Mouse (Mus musculus) CH12.LX (cell line): ENCODE results near the gene Cdcp1. TPM values are rescaled to one million over a fixed set of nuclear protein-coding genes. Genes with fewer than 3 reads are reported as not detected.

Source experiments
- DNase-seq: peaks from one replicate; pipeline ENCODE4 v3.0.0-alpha.2; 2013; ENCODE audit errors: extremely low read depth
- H3K27ac ChIP-seq: 2 replicates; pipeline ENCODE4 v1.5.1; 2012; ENCODE audit warnings: low read depth, mild to moderate bottlenecking, control low read depth, moderate library complexity; ENCODE audit not compliant: insufficient read depth
- H3K27me3 ChIP-seq: replicated peaks from 2 replicates; pipeline ENCODE3; 2012; ENCODE audit warnings: inconsistent platforms
- H3K36me3 ChIP-seq, 2 experiments: replicated peaks in 1 of 2; 2 replicates each; pipeline versions ENCODE3 to v1.6.1; 2012; ENCODE audit warnings: inconsistent platforms in 1 of 2, low read length in 1 of 2, mild to moderate bottlenecking in 1 of 2, mixed read lengths in 1 of 2, moderate library complexity in 1 of 2; ENCODE audit not compliant: control insufficient read depth in 1 of 2, insufficient read depth in 1 of 2
- H3K4me1 ChIP-seq, 2 experiments: 2 replicates each; pipeline ENCODE4 v1.6.1; 2012; ENCODE audit warnings: inconsistent platforms in 1 of 2, moderate library complexity in 1 of 2; ENCODE audit not compliant: insufficient read depth in 2 of 2, control insufficient read depth in 1 of 2
- H3K4me2 ChIP-seq: 2 replicates; pipeline ENCODE4 v1.6.1; 2012; ENCODE audit warnings: low read depth, mild to moderate bottlenecking, control low read depth; ENCODE audit not compliant: poor library complexity, insufficient read depth, severe bottlenecking
- H3K4me3 ChIP-seq, 3 experiments: fragments of 150-350 bp in 1 of 3; sonication (generic) in 1 of 3; replicated peaks in 1 of 3; 2 replicates each; pipeline versions ENCODE3 to v1.5.1; 2011 to 2012; ENCODE audit warnings: low read depth in 2 of 3, low read length in 2 of 3, mild to moderate bottlenecking in 2 of 3, moderate library complexity in 2 of 3, control low read depth in 1 of 3, improper control_type of control experiment in 1 of 3, inconsistent platforms in 1 of 3, mixed read lengths in 1 of 3; ENCODE audit not compliant: poor library complexity in 1 of 3
- H3K79me2 ChIP-seq: replicated peaks from 2 replicates; pipeline ENCODE4 v1.6.1; 2012; ENCODE audit warnings: mild to moderate bottlenecking, moderate library complexity; ENCODE audit not compliant: control insufficient read depth, poor library complexity, insufficient read depth, severe bottlenecking; ENCODE audit errors: extremely low read depth
- H3K9ac ChIP-seq: 2 replicates; pipeline ENCODE4 v1.6.1; 2012; ENCODE audit warnings: low read depth, mild to moderate bottlenecking, control low read depth, moderate library complexity; ENCODE audit not compliant: insufficient read depth
- H3K9me3 ChIP-seq: replicated peaks from 2 replicates; pipeline ENCODE3; 2012; ENCODE audit warnings: low read length, inconsistent platforms, mixed read lengths
- BHLHE40 ChIP-seq: IDR thresholded peaks from 2 replicates; pipeline ENCODE4 v1.6.1; 2011; ENCODE audit warnings: mild to moderate bottlenecking, low read depth, low read length, improper control_type of control experiment
- CHD1 ChIP-seq: IDR thresholded peaks from 2 replicates; pipeline ENCODE4 v1.6.1; 2012; ENCODE audit warnings: low read depth, low read length, improper control_type of control experiment, inconsistent platforms
- CHD2 ChIP-seq: IDR thresholded peaks from 2 replicates; pipeline ENCODE4 v1.6.1; 2011; ENCODE audit warnings: low read length, improper control_type of control experiment
- CTCF ChIP-seq, 2 experiments: IDR thresholded peaks in 1 of 2; conservative IDR thresholded peaks in 1 of 2; 2 replicates each; pipeline ENCODE4 v1.5.1; 2011 to 2012; ENCODE audit warnings: low read depth in 2 of 2, low read length in 2 of 2, improper control_type of control experiment in 1 of 2, inconsistent platforms in 1 of 2, mild to moderate bottlenecking in 1 of 2, moderate library complexity in 1 of 2
- E2F4 ChIP-seq: IDR thresholded peaks from 2 replicates; pipeline ENCODE4 v1.6.1; 2011; ENCODE audit warnings: low read depth, low read length, improper control_type of control experiment; ENCODE audit not compliant: insufficient replicate concordance
- ELF1 ChIP-seq: IDR thresholded peaks from 2 replicates; pipeline ENCODE4 v1.6.1; 2014; ENCODE audit warnings: low read depth, mild to moderate bottlenecking, inconsistent platforms, low read length, improper control_type of control experiment
- EP300 ChIP-seq: IDR thresholded peaks from 2 replicates; pipeline ENCODE4 v1.6.1; 2011; ENCODE audit warnings: low read length, improper control_type of control experiment
- ETS1 ChIP-seq: conservative IDR thresholded peaks from 2 replicates; pipeline ENCODE4 v1.6.1; 2012; ENCODE audit warnings: low read depth, mild to moderate bottlenecking, inconsistent platforms, low read length, improper control_type of control experiment, moderate library complexity
- GABPA ChIP-seq: IDR thresholded peaks from 2 replicates; pipeline ENCODE4 v1.6.1; 2012; ENCODE audit warnings: low read depth, low read length, improper control_type of control experiment, inconsistent platforms; ENCODE audit not compliant: insufficient replicate concordance
- HCFC1 ChIP-seq: IDR thresholded peaks from 2 replicates; pipeline ENCODE4 v1.6.1; 2012; ENCODE audit warnings: low read depth, mild to moderate bottlenecking, inconsistent platforms, low read length, improper control_type of control experiment
- IRF4 ChIP-seq: IDR thresholded peaks from 2 replicates; pipeline ENCODE4 v1.6.1; 2014; ENCODE audit warnings: low read depth, mild to moderate bottlenecking, inconsistent platforms, low read length, improper control_type of control experiment
- JUN ChIP-seq: IDR thresholded peaks from 2 replicates; pipeline ENCODE4 v1.6.1; 2011; ENCODE audit warnings: low read depth, mild to moderate bottlenecking, low read length, improper control_type of control experiment, moderate library complexity; ENCODE audit not compliant: insufficient read depth
- JUND ChIP-seq: conservative IDR thresholded peaks from 2 replicates; pipeline ENCODE4 v1.6.1; 2011; ENCODE audit warnings: low read depth, low read length, improper control_type of control experiment
- KAT2A ChIP-seq: IDR thresholded peaks from 2 replicates; pipeline ENCODE4 v1.6.1; 2012; ENCODE audit warnings: low read length, improper control_type of control experiment, inconsistent platforms; ENCODE audit not compliant: insufficient replicate concordance
- MAFK ChIP-seq: IDR thresholded peaks from 2 replicates; pipeline ENCODE4 v1.6.1; 2011; ENCODE audit warnings: low read length, improper control_type of control experiment; ENCODE audit not compliant: insufficient replicate concordance
- MAX ChIP-seq: IDR thresholded peaks from 2 replicates; pipeline ENCODE4 v1.6.1; 2011; ENCODE audit warnings: low read length, improper control_type of control experiment
- MAZ ChIP-seq: IDR thresholded peaks from 2 replicates; pipeline ENCODE4 v1.6.1; 2012; ENCODE audit warnings: low read depth, mild to moderate bottlenecking, inconsistent platforms, low read length, improper control_type of control experiment, moderate library complexity
- MEF2A ChIP-seq: IDR thresholded peaks from 2 replicates; pipeline ENCODE4 v1.6.1; 2014; ENCODE audit warnings: low read depth, mild to moderate bottlenecking, inconsistent platforms, low read length, improper control_type of control experiment, borderline replicate concordance
- MXI1 ChIP-seq: IDR thresholded peaks from 2 replicates; pipeline ENCODE4 v1.6.1; 2011; ENCODE audit warnings: mild to moderate bottlenecking, low read depth, low read length, improper control_type of control experiment
- MYC ChIP-seq: IDR thresholded peaks from 2 replicates; pipeline ENCODE4 v1.6.1; 2011; ENCODE audit warnings: low read depth, mild to moderate bottlenecking, improper control_type of control experiment, low read length
- NELFE ChIP-seq: IDR thresholded peaks from 2 replicates; pipeline ENCODE4 v1.6.1; 2011; ENCODE audit warnings: low read depth, low read length, improper control_type of control experiment
- NRF1 ChIP-seq: IDR thresholded peaks from 2 replicates; pipeline ENCODE4 v1.6.1; 2014; ENCODE audit warnings: low read depth, mild to moderate bottlenecking, inconsistent platforms, low read length, improper control_type of control experiment, moderate library complexity
- PAX5 ChIP-seq: IDR thresholded peaks from 2 replicates; pipeline ENCODE4 v1.6.1; 2012; ENCODE audit warnings: low read length, inconsistent platforms, mixed read lengths
- POLR2A ChIP-seq: IDR thresholded peaks from 2 replicates; pipeline ENCODE4 v1.6.1; 2011; ENCODE audit warnings: low read depth, mild to moderate bottlenecking, improper control_type of control experiment, low read length
- POLR2AphosphoS2 ChIP-seq: IDR thresholded peaks from 2 replicates; pipeline ENCODE4 v1.6.1; 2011; ENCODE audit warnings: low read depth, low read length, improper control_type of control experiment
- RAD21 ChIP-seq: IDR thresholded peaks from 2 replicates; pipeline ENCODE4 v1.6.1; 2011; ENCODE audit warnings: low read depth, mild to moderate bottlenecking, low read length, improper control_type of control experiment, moderate library complexity
- RCOR1 ChIP-seq: conservative IDR thresholded peaks from 2 replicates; pipeline ENCODE4 v1.6.1; 2012; ENCODE audit warnings: low read depth, mild to moderate bottlenecking, inconsistent platforms, low read length, improper control_type of control experiment
- SIN3A ChIP-seq: IDR thresholded peaks from 2 replicates; pipeline ENCODE4 v1.6.1; 2012; ENCODE audit warnings: low read length, improper control_type of control experiment, inconsistent platforms
- SMC3 ChIP-seq: IDR thresholded peaks from 2 replicates; pipeline ENCODE4 v1.6.1; 2011; ENCODE audit warnings: low read depth, low read length, improper control_type of control experiment
- TBP ChIP-seq: conservative IDR thresholded peaks from 2 replicates; pipeline ENCODE4 v1.6.1; 2011; ENCODE audit warnings: low read depth, low read length, improper control_type of control experiment
- TCF12 ChIP-seq: IDR thresholded peaks from 2 replicates; pipeline ENCODE4 v1.6.1; 2014; ENCODE audit warnings: low read depth, mild to moderate bottlenecking, inconsistent platforms, low read length, improper control_type of control experiment
- UBTF ChIP-seq: IDR thresholded peaks from 2 replicates; pipeline ENCODE4 v1.6.1; 2012; ENCODE audit warnings: low read depth, mild to moderate bottlenecking, inconsistent platforms, low read length, improper control_type of control experiment, moderate library complexity
- USF1 ChIP-seq: IDR thresholded peaks from 2 replicates; pipeline ENCODE4 v1.6.1; 2014; ENCODE audit warnings: low read depth, mild to moderate bottlenecking, inconsistent platforms, low read length, improper control_type of control experiment
- USF2 ChIP-seq: conservative IDR thresholded peaks from 2 replicates; pipeline ENCODE4 v1.6.1; 2011; ENCODE audit warnings: low read depth, low read length, improper control_type of control experiment
- ZC3H11A ChIP-seq: IDR thresholded peaks from 2 replicates; pipeline ENCODE4 v1.6.1; 2012; ENCODE audit warnings: low read depth, mild to moderate bottlenecking, inconsistent platforms, low read length, improper control_type of control experiment
- ZKSCAN1 ChIP-seq: IDR thresholded peaks from 2 replicates; pipeline ENCODE4 v1.6.1; 2012; ENCODE audit warnings: low read depth, inconsistent platforms, low read length, improper control_type of control experiment, borderline replicate concordance
- ZMIZ1 ChIP-seq: IDR thresholded peaks from 2 replicates; pipeline ENCODE4 v1.6.1; 2012; ENCODE audit warnings: low read depth, mild to moderate bottlenecking, inconsistent platforms, low read length, improper control_type of control experiment
- ZNF384 ChIP-seq: IDR thresholded peaks from 2 replicates; pipeline ENCODE4 v1.6.1; 2012; ENCODE audit warnings: low read depth, low read length, improper control_type of control experiment, inconsistent platforms
- dilution Hi-C: fragments of 300-500 bp; cut with MboI; formaldehyde crosslinking; loops from 2 replicates; pipeline ENCODE4 v1.14.3; 2020; ENCODE audit warnings: low sequenced_read_pairs; ENCODE audit not compliant: extremely low pct_unique_long_range_greater_than_20kb, extremely low pct_ligation_motif_present
- in situ Hi-C: fragments of 300-500 bp; cut with MboI; formaldehyde crosslinking; loops from 3 replicates; pipeline ENCODE4 v1.14.3; 2019; ENCODE audit warnings: low sequenced_read_pairs, low pct_ligation_motif_present, low pct_unique_long_range_greater_than_20kb, mixed read lengths
- polyA plus RNA-seq: library from polyadenylated mRNA; unstranded; fragments of >175 nt; gene quantifications from 2 replicates; pipeline ENCODE4 v1.2.1, GENCODE M21; 2012; ENCODE audit warnings: low read depth; ENCODE audit not compliant: insufficient read length
- total RNA-seq, 2 experiments: library from RNA; depleted of rRNA; stranded (reverse); fragments of 300-350 nt in 1 of 2; fragments of >200 nt in 1 of 2; gene quantifications; 2 replicates each; pipeline ENCODE4 v1.2.3; 2012 to 2014

The Cdcp1 gene
- total and polyA plus RNA-seq, 3 experiments = 3.1 to 5.9 (median 3.6) TPM

- TF ChIP-seq RAD21 = peak; percentile 6
- no peak for TF ChIP-seq JUND
- TF ChIP-seq USF1 = no peak
- TF ChIP-seq MXI1 = peak; percentile 71; the same call in 1 of the 2 replicates
- TF ChIP-seq PAX5 = no peak
- no peak for TF ChIP-seq E2F4
- TF ChIP-seq BHLHE40 = peak; percentile 93
- TF ChIP-seq ETS1 = peak; percentile 81
- TF ChIP-seq KAT2A = no peak
- TF ChIP-seq MAFK = peak; percentile 87
- TF ChIP-seq CHD2 = peak; percentile 81
- peak; percentile 35; the same call in 1 of the 2 replicates for TF ChIP-seq SIN3A
- no peak for TF ChIP-seq ZMIZ1
- peak; percentile 41; the same call in 1 of the 2 replicates for TF ChIP-seq TCF12
- no peak for TF ChIP-seq ZC3H11A
- TF ChIP-seq GABPA = no peak
- TF ChIP-seq TBP = no peak
- peak; percentile 47; the same call in 1 of the 2 replicates for TF ChIP-seq ELF1
- no peak for TF ChIP-seq CHD1
- TF ChIP-seq MYC = 0 out of 2 replicates have a peak, but pooled peaks have one; percentile 24
- TF ChIP-seq EP300 = peak; percentile 58; the same call in 1 of the 2 replicates
- no peak for TF ChIP-seq UBTF
- TF ChIP-seq JUN = no peak
- TF ChIP-seq USF2 = no peak
- no peak for TF ChIP-seq NELFE
- peak in 1 of 2 experiments; percentile 57; a peak in 2 of 4 replicates for TF ChIP-seq CTCF (conservative IDR thresholded peaks at IDR 0.05 in 1 of 2, IDR thresholded peaks at IDR 0.05 in 1 of 2; ENCODE audit: low read depth in 2 of 2, low read length in 2 of 2)
- peak; percentile 75; the same call in 1 of the 2 replicates for TF ChIP-seq MEF2A
- TF ChIP-seq RCOR1 = no peak; the same call in 1 of the 2 replicates
- peak; percentile 33; the same call in 1 of the 2 replicates for TF ChIP-seq HCFC1
- no peak for TF ChIP-seq POLR2AphosphoS2
- no peak for TF ChIP-seq NRF1
- TF ChIP-seq ZNF384 = 0 out of 2 replicates have a peak, but pooled peaks have one; percentile 12
- no peak for TF ChIP-seq ZKSCAN1
- peak; percentile 42; the same call in 1 of the 2 replicates for TF ChIP-seq MAX
- TF ChIP-seq IRF4 = peak; percentile 66
- TF ChIP-seq SMC3 = peak; percentile 35
- TF ChIP-seq POLR2A = no peak
- TF ChIP-seq MAZ = peak; percentile 95
- in situ Hi-C loops (no loop called here), dilution Hi-C loops (no loop called here)
- H3K9ac ChIP-seq = no peak overlapping the region
- no peaks in the 10 kb centered on the region for H3K79me2 ChIP-seq
- peaks cover 3% of the 10 kb centered on the region for H3K9me3 ChIP-seq
- peak; percentile 77 for DNase-seq
- H3K4me3 ChIP-seq = no peak overlapping the region
- H3K36me3 ChIP-seq = no peaks in the 10 kb centered on the region
- H3K4me2 ChIP-seq = peak overlapping the region; percentile 22
- no peaks in the 10 kb centered on the region for H3K27me3 ChIP-seq
- H3K27ac ChIP-seq = no peak overlapping the region
- peaks cover 37 to 69% of the 10 kb centered on the region in 2 experiments for H3K4me1 ChIP-seq
These were observed 21.9 kb upstream of the Cdcp1 start for GRCm38 (mm10) chr9:123237739-123238138.
